Mouse (Mus musculus) stomach, postnatal 0 days (tissue): ENCODE results near the gene Suv39h1.

Experiments
- CTCF ChIP-seq: IDR thresholded peaks from 2 replicates; pipeline ENCODE4 v1.5.1; 2016; ENCODE audit warnings: antibody characterized with exemption, low read depth, mild to moderate bottlenecking, moderate library complexity
- EP300 ChIP-seq: optimal IDR thresholded peaks from 2 replicates; pipeline ENCODE3; 2016; ENCODE audit warnings: antibody characterized with exemption

DNA sequence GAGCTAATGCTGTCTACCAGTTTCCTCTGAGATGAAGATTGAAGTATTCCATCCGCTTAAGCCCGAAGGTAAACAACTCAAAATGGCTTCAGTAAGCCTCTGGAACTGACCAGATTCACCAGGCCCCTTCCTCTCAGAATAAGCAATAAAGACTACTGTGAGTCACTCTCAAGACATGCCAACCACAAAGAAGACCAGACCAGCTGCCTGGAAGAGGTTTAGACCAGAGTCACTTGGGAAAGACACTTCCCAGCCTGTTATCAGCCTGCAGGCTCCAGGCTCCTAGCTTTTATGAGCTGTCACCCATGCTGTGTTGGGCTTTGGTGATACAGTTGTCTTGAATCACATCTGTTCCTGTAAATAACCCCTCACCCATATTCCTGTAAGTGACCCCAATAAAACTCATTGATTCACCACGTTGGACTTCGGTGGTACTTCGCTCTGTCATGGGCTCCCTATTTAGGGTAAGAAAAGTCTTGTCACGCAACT lies 10.3 kb upstream of the Suv39h1 start:
- TF ChIP-seq CTCF (no peak), EP300 (no peak)
